Mouse (Mus musculus): ENCODE measurements around the gene Chst12.

Chst12 gene

GRCm38 (mm10) chr5:140517159-140517920, 12.0 kb downstream of the Chst12 start:
- DNase-seq (ENCODE audit: low spot score in 2 of 2): no peak

DNA sequence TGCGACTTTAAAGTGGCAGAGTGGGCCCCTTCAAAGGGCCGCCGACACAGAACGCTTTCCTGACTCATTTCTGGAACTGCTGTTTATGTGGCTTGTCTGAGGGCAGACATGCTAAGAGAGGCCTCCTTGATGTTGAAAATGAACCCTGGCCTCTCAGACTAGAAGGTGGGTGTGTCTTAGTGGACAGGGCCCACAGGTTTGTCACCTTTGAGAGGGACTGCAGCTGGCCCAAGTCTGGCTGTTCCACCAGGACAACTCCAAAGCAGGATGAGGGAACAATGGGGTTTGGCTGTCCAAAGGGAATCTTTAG, 12.5 kb downstream of the Chst12 start:
- no peak for DNase-seq (ENCODE audit: low spot score in 2 of 2)

- no peak for DNase-seq (ENCODE audit: low spot score in 2 of 2)
Measured at GRCm38 (mm10) chr5:140521196-140521595, 15.8 kb downstream of the Chst12 start.

GRCm38 (mm10) chr5:140526754-140527153, 21.4 kb downstream of the Chst12 start:
- no peak for DNase-seq (ENCODE audit: low spot score in 2 of 2)

DNA sequence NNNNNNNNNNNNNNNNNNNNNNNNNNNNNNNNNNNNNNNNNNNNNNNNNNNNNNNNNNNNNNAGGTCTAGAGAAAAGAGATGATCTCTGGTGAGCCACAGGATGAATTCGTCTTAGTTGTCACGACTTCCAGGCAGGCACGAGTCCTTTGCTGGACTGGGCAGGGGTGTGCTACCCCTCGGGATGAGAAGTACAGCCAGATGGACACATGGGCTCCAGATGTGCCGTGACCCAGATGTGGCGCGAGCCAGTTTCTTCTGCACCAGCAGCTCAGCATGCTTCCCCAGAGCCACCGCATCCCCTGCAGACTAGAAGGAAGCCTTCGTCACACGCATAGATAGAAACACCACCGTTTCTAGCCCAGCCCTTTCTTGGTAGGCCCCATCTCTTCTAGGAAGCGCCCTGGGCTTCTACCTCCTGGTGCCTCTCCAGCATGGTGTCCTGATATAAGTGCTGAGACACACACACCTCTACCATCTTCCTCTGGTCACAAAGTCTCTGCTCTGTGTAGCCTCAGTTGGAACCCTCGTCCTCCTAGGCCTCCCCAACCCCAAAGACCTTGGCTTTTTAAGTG, 32.8 kb downstream of the Chst12 start:
- DNase-seq (ENCODE audit: low spot score in 2 of 2): no peak

- DNase-seq (ENCODE audit: low spot score in 2 of 2): peak; percentile 77 to 80
Measured at GRCm38 (mm10) chr5:140540106-140540505, 34.8 kb downstream of the Chst12 start.

DNA sequence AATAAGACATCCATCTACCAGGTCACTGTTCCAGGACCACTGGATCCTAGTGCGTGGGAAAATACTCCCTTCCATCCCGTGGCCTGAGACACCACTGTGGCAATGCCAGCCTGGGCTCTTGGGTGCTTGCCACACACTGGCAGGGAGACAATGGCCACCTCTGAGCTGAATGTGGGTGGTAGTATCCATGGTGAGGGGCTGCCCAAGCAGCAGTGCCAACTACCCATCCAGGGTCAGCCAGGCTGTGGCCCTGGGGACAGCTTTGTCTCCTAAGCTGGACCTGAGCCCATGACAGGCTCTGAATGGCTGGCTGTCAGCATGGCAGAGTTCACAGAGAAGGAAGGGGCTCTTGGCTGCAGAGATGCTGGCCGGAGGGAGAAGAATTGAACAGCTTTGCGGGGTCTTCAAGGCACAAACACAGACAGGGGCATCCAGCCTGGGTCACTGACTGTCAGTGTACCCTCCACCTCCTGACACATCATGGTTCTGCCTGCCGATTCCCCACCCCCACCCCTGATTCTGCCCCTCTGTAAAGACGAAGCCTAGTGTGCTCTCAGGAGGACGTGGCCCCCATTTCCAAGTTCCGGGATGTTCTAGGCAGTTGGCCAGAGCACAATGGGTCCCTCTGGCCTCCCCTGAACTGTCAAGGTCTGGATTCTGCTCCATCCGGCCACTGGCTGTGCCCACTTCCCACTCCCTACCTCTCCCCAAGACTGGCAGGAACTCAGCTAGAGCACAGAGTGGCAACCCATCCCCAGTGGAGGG, 37.6 kb downstream of the Chst12 start:
- DNase-seq (ENCODE audit: low spot score in 2 of 2): peak; percentile 65 to 77

- no peak for DNase-seq (ENCODE audit: low spot score in 2 of 2)
Measured at GRCm38 (mm10) chr5:140545651-140546050, 40.3 kb downstream of the Chst12 start.

GRCm38 (mm10) chr5:140546332-140546731, 41.0 kb downstream of the Chst12 start:
- DNase-seq (ENCODE audit: low spot score in 2 of 2): no peak

- peak; percentile 33 to 53 for DNase-seq (ENCODE audit: low spot score in 2 of 2)
Measured at GRCm38 (mm10) chr5:140549306-140550047, 44.1 kb downstream of the Chst12 start.

DNA sequence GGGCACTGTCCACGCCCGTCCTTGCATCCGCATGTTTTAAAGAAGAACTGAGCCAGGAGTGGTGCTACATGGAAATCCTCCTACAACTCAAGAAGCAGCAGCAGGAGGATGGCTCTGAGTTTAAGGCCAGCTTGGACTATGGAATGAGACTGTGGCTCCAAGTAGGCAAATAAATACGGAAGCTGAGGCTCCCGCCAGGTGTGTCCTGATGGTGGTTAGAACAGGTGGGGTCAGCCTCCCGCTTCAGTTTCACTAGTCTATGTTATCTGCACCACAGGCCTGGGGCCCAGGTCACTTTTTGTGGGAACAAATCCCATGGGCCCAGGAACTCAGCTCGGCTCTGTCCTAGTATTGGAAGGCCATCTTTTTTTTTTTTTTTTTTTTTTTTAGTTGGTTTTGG, 48.4 kb downstream of the Chst12 start:
- DNase-seq (ENCODE audit: low spot score in 2 of 2): no peak

GRCm38 (mm10) chr5:140556859-140557258, 51.5 kb downstream of the Chst12 start:
- DNase-seq (ENCODE audit: low spot score in 2 of 2): no peak

- no peak for DNase-seq (ENCODE audit: low spot score in 2 of 2)
Measured at GRCm38 (mm10) chr5:140562601-140563000, 57.3 kb downstream of the Chst12 start.

DNA sequence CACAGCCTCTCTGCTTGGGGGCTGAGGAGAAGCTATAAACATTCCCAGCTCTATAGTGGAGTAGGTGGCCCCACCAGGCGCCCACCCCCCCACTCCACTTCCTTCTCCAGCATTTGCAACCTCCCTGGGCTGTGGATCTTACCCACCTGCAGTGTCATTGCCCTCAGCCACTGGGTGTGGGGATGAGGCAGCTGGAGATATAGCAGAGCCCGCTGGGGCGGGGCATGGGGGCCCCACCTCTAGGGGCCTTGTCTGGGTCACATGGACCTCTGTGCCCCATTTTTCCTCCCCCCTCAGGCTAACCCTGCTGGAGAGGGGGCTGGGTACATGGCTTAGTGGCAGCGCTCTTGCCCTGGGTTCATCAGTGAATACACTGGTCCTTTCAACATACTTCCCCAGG, 59.5 kb downstream of the Chst12 start, which contains the start of gene Grifin:
Gene Grifin, minus strand, starts transcription at position 176 of the 400 bp plus-strand sequence.
- no peak for DNase-seq (ENCODE audit: low spot score in 2 of 2)

GRCm38 (mm10) chr5:140565451-140565850, 60.1 kb downstream of the Chst12 start:
- DNase-seq (ENCODE audit: low spot score in 2 of 2): peak in 1 of 2 experiments; percentile 35

DNA sequence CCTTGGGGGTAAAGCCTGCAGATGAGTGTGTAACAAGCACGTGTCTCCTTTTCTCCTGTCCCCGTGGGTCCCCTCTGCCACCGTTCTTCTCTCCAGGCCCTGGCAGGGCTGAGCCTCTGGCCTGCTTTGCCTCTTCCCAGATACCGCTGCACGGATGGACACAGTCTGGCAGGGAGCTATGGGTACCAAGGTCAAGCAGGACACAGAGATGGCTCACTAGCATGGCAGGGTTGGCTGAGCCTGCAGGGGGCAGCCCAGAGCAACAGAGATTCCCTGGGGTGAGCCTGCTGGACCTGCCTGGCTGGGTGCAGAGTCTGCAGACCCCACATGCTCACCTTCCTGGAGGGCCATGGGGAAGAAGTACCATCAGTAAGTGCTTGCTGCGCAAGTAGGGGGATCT, 60.5 kb downstream of the Chst12 start:
- peak; percentile 26 to 45 for DNase-seq (ENCODE audit: low spot score in 2 of 2)

DNA sequence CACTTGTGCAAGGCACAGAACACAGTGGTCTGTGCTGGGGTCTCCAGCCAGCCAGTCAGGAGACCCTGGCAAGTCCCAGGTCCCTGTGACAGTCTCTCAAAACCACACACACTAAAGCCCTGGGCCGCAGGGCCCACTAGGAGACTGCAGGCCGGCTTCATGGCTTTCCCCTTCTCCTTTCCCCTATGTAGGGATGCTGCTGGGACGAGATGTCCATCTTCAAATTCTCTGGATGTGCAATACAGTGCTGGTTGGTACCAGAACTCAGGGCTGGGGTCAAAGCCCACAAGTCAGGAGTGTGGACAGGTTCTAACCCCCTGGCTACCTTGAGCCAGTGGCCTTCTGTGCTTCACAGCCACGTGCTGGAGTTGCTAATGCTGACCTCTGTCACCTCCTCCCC, 60.9 kb downstream of the Chst12 start:
- DNase-seq (ENCODE audit: low spot score in 2 of 2): no peak

GRCm38 (mm10) chr5:140567321-140567720, 62.0 kb downstream of the Chst12 start:
- DNase-seq (ENCODE audit: low spot score in 2 of 2): peak in 1 of 2 experiments; percentile 21

- DNase-seq (ENCODE audit: low spot score in 2 of 2): no peak
Measured at GRCm38 (mm10) chr5:140567751-140568150, 62.4 kb downstream of the Chst12 start.

- DNase-seq (ENCODE audit: low spot score in 2 of 2): peak; percentile 40 to 51
Measured at GRCm38 (mm10) chr5:140568321-140568970, 63.1 kb downstream of the Chst12 start.

- DNase-seq (ENCODE audit: low spot score in 2 of 2): no peak
Measured at GRCm38 (mm10) chr5:140569032-140569595, 63.8 kb downstream of the Chst12 start.
